Mouse (Mus musculus) lung, postnatal 0 days (tissue): Measurements from ENCODE around the gene Scmh1.
A peak's percentile ranks its signal among the peaks of the same experiment; 100 is the strongest.

Experiments used
- CTCF ChIP-seq: IDR thresholded peaks from 2 replicates; pipeline ENCODE4 v1.5.1; 2016; ENCODE audit warnings: antibody characterized with exemption, mild to moderate bottlenecking
- EP300 ChIP-seq: IDR thresholded peaks from 2 replicates; pipeline ENCODE4 v1.6.1; 2016; ENCODE audit warnings: antibody characterized with exemption, mild to moderate bottlenecking, control low read depth

DNA sequence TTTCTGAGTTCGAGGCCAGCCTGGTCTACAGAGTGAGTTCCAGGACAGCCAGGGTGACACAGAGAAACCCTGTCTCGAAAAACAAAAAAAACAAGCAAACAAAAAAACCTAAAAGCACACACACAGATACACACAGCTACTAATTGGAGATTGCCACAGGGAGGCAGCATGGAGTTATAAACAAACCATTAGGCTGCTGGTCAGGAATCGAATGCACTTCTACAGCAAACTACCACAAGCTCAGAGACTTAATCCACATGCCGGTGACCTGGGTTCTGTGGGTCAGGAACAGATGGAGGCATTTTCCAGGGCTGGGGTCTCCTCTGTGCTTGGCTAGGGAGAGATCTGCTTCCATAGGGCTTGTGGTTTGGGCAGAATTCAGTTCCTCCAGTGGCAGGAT is 17.6 kb upstream of the Scmh1 start:
- TF ChIP-seq CTCF = peak; percentile 69
- TF ChIP-seq EP300 = no peak
